Mouse (Mus musculus) E14TG2a.4 (cell line): Measurements from ENCODE around the gene Arf4.

Experiments
- CTCF ChIP-seq: conservative IDR thresholded peaks from 2 replicates; pipeline ENCODE4 v1.5.1; 2014; ENCODE audit warnings: low read length
- NANOG ChIP-seq: IDR thresholded peaks from 2 replicates; pipeline ENCODE4 v1.6.1; 2014; ENCODE audit warnings: borderline replicate concordance, low read length, mixed read lengths
- POU5F1 ChIP-seq: IDR thresholded peaks from 2 replicates; pipeline ENCODE4 v1.6.1; 2014; ENCODE audit warnings: low read length, borderline replicate concordance

GRCm38 (mm10) chr14:26638708-26639084 lies 822 bp downstream of the Arf4 start:
- TF ChIP-seq CTCF (no peak), POU5F1 (no peak), NANOG (no peak)
